Mouse (Mus musculus): Measurements from ENCODE around the gene Cenpl. TPM values are rescaled to one million over a fixed set of nuclear protein-coding genes. Genes with fewer than 3 reads are reported as not detected.

Gene Cenpl
- total RNA-seq, 2 experiments from 2014 or later, result 1.3 to 1.8 TPM

DNA sequence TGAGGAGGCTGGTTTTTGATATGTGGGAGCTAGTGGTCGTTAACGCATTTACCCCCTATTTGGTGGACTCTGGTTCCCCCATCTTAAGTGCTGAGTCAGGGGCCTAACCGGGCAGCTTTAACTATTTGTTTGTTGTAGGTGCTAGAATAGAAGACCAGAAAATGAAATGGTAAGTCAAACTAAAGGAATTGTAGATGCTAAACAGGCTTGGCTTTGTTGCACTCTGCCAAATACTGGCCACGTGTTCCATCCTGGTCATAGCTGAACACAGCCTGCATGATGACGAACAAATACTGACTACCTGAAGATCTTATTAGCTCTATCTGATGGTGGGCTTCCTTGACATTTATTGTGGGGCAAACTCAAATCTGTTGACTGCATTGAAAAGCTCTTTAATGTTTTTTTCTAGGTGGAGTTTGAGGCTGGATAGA, 34.1 kb upstream of the Cenpl start:
- Histone ChIP-seq H3K4me3 (peak overlapping the region; percentile 92), H3K27ac (peak overlapping the region; percentile 98)
- DNase-seq (ENCODE audit: low spot score in 2 of 2), result no peak
- no peak for TF ChIP-seq CTCF (conservative IDR thresholded peaks at IDR 0.05)

DNA sequence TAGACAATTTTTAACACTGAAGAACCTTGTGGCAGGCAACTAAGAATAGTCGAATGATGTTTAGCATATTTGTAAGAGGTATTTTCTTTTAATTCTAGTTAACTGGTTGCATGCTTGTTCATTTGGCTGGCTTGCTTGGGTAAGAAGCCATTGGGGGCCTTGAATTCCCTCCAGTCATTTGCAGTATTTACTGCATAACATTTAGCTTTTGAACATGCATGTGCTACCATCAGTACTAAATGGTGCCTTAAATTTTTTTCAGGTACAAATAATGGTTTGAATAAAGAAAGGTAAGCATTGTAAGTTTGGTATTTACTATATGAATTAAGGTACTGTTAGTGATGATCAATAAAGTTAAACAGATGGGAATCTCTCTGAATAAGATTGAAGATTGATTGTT, 33.5 kb upstream of the Cenpl start:
- Histone ChIP-seq H3K4me3 (peak overlapping the region; percentile 92), H3K27ac (peak overlapping the region; percentile 98)
- no peak for TF ChIP-seq CTCF (conservative IDR thresholded peaks at IDR 0.05)
- DNase-seq (ENCODE audit: low spot score in 2 of 2), result no peak

DNA sequence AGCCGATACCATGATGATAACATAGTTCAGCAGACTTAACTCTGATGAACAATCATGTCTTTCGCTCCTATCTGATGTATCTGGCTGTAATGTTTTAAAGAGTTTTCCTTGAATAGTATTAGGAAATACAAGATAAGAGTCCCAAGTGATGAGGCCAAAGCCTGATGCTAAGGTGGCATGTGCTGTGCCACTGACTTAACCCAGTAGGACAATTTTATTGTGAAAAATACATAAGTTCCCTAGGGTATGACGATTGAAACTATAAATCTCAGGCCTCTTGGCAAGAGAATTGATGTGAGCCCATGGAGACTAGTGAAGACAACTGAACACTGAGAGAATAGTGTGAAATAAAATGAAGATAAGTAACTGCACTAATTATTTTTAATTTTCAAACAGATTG, 32.9 kb upstream of the Cenpl start:
- Histone ChIP-seq H3K27ac (peak overlapping the region; percentile 98), H3K4me3 (peak overlapping the region; percentile 92)
- DNase-seq (ENCODE audit: low spot score in 2 of 2), result no peak
- TF ChIP-seq CTCF (conservative IDR thresholded peaks at IDR 0.05), result no peak

DNA sequence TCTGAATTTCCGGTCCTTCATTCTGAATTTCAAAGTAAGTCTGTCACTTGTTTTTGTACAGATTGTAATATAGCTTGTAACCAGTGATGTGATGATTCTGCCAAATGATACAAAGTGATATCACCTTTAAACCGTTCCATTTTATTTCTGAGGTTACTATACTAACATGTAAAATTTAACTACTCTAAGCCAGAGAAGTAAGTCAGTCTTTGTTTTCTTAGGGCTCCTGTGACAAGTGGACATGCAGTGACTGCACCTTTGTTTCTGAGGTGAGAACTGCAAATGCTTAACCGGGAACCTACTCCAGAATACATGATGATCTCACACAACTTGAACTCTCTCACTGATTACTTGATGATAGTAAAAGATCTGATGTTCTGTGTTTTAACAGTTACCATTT, 32.5 kb upstream of the Cenpl start:
- no peak overlapping the region; the same call in 1 of the 2 replicates for H3K27ac ChIP-seq
- no peak for DNase-seq (ENCODE audit: low spot score in 2 of 2)
- H3K4me3 ChIP-seq, result peak overlapping the region; percentile 2; the same call in 1 of the 2 replicates
- TF ChIP-seq CTCF (conservative IDR thresholded peaks at IDR 0.05), result no peak

DNA sequence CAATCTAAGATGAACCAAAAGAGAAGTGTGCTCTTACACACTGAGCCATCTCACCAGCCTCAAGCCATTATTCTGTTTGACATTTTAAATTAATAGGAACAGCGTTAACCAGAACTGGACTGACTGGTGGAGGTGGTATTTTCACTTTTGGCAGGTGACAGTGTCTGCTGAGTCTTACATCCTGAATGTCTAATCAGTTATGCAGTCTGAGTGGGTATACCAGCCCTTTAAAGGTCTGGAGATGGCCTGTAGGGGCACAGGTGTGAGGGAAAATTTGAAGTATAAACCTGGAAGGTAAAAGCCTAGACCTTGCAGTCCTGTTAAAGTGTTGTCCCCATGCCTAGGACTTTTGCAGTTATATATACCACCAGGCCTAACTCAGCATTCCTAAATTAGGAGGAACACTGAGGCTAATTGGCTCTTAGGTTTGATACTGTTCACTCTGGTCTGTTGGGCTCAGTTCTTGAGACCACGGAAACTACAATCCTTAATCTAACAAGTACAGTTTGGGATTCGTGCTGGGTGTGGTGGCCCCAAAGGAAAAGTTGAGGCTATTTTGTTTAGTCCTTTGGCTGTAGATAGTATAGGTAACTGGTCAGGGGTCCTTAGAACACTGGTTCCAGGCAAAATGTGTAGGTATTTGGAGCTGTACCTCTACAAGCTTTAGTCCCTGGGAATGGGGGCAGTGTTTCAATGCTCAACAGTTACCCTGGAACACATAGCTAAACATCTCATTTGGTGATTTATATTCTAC, 31.4 kb upstream of the Cenpl start:
- Histone ChIP-seq H3K4me3 (no peak overlapping the region), H3K27ac (no peak overlapping the region)
- DNase-seq (ENCODE audit: low spot score in 2 of 2), result no peak
- no peak for TF ChIP-seq CTCF (conservative IDR thresholded peaks at IDR 0.05)

DNA sequence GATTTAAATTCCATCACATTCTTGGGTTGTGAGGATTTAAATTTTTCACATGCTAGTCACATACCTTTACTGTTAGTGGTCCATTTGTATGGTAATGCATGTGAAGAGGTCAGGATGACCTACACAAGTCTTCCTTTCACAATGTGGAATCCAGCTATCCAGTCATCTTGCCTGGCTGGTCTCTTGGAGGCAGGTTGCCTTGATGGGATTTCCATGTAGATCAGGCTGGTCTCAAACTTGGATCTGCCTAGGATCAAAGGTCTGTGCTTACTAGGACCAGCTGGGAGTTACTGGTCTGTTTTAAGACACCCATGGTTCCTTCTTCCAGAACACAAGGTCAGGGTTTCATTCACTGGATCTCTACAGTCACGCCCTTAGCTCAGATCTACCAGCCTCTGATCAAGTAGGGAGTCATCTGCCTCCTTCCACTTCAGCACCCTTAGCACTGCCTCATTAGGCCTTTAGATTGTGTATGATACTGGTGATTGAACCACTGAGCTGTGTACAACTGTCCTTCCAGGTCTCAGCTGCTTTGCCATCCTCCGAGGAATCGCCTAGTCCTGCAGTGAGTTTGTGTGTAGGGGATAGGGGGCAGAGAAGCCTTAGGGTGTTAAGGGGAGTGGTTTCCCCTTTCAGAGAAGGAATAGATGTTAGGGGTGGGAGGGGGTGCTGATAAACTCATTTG, 30.6 kb upstream of the Cenpl start:
- no peak overlapping the region for H3K4me3 ChIP-seq
- no peak for DNase-seq (ENCODE audit: low spot score in 2 of 2)
- TF ChIP-seq CTCF (conservative IDR thresholded peaks at IDR 0.05), result no peak
- 0 out of 2 replicates have a peak overlapping the region, but pooled peaks have one; percentile 16 for H3K27ac ChIP-seq

DNA sequence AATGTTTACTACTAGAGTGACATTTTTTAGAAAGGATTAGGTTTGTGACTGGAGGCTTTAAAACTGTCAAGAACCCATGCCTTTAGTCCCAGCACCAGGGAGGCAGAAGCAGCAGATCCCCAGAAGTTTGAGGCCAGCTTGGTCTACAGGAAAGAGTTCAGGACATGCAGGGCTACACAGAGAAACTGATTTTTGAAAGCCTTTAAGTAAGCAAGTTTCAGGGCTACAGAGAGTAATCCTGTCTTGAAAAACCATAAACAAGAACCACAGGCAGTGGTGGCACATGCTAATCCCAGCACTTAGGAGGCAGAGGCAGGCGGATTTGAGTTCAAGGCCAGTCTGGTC, 30.1 kb upstream of the Cenpl start:
- DNase-seq (ENCODE audit: low spot score in 2 of 2), result no peak
- Histone ChIP-seq H3K27ac (no peak overlapping the region), H3K4me3 (no peak overlapping the region)
- TF ChIP-seq CTCF (conservative IDR thresholded peaks at IDR 0.05), result no peak

DNA sequence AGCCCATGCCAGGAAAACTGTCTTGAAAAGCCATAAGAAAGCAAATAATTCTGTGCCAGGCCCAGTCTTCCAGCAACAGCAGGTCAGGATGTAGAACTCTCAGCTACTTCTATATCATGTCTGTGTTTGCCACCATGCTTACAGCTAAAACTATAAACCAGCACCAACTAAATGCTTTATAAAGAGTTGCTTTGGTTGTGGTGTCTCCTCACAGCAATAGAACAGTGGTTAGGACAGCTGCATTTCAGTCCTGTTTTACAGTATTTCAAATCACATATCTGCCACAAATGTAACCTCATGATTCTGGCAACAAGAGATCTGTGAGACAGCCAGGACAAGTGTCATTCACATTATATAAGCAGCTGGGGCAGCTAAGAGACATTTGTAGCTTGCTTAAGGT, 29.7 kb upstream of the Cenpl start:
- Histone ChIP-seq H3K27ac (no peak overlapping the region), H3K4me3 (no peak overlapping the region)
- TF ChIP-seq CTCF (conservative IDR thresholded peaks at IDR 0.05), result no peak
- no peak for DNase-seq (ENCODE audit: low spot score in 2 of 2)

DNA sequence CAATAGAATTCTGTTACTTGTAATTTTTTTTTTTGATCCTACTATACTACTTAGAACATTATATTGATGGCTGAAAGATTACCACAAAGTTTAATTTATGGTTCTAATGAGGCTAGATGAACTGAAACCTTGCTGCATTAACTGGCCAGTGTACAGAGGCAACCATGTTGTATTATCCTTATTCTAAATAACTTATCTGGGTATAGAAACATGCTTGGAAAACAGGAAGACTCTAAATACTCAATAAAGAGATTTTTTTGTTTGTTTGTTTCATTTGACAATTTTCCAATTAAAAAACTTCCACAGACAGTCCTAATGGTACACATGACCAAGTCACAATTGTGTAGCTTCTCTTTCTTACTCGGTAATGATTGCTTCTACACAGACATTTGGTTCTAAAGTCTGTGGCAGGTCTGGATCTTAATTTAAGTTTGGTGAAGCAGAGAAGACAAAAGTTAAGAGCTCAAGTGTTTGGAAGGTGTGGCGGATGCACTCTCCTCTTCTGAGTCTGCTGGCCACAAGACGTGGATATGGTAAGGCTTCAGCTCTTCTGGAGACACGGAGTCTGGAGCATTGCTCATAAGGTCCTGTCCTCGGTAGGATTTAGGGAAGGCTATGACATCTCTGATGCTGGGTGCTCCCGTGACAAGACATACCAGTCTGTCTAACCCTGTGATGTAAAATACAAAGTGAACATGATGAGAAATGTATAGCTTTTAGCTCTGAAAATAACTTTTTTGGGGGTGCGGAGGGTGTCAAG, 29.1 kb upstream of the Cenpl start:
- Histone ChIP-seq H3K4me3 (no peak overlapping the region), H3K27ac (no peak overlapping the region)
- TF ChIP-seq CTCF (conservative IDR thresholded peaks at IDR 0.05), result no peak
- no peak for DNase-seq (ENCODE audit: low spot score in 2 of 2)

DNA sequence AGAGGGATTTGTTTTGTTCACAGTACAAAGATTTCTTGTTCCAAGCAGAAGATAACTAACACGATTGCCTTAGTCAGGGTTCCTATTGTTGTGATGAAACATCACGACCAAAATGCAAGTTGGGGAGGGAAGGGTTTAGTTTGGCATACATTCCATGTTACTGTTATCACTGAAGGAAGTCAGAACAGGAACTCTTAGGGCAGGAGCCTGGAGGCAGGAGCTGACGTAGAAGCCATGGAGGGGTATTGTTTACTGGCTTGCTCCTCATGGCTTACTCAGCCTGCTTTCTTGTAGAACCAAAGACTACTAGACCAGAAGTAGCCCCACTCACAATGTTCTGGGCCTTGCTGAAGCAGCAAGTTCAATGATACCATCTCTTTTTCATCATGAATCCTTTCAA, 23.5 kb upstream of the Cenpl start:
- H3K27ac ChIP-seq, result no peak overlapping the region
- TF ChIP-seq CTCF (conservative IDR thresholded peaks at IDR 0.05), result no peak
- H3K4me3 ChIP-seq, result no peak overlapping the region
- no peak for DNase-seq (ENCODE audit: low spot score in 2 of 2)

DNA sequence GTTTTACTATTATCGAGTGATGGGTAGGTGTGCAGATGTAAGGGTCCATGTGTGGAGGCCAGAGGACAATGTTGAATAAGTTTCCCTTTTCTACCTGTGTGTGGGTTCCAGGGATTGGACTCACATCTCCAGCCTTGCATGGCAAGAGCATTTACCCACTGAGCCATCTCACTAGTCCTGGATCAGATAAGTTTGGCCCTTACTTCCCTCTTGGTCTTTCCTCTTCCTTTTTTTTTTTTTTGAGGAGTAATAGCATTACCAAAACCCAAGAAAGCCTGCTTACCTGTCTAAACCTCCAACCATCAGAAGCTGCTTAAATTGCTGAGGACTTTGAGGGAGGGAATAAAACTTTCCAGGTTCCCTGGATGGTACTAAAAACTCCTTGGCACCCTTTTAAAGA, 13.3 kb upstream of the Cenpl start:
- H3K27ac ChIP-seq, result no peak overlapping the region
- TF ChIP-seq CTCF (conservative IDR thresholded peaks at IDR 0.05), result no peak
- H3K4me3 ChIP-seq, result no peak overlapping the region
- no peak for DNase-seq (ENCODE audit: low spot score in 2 of 2)

DNA sequence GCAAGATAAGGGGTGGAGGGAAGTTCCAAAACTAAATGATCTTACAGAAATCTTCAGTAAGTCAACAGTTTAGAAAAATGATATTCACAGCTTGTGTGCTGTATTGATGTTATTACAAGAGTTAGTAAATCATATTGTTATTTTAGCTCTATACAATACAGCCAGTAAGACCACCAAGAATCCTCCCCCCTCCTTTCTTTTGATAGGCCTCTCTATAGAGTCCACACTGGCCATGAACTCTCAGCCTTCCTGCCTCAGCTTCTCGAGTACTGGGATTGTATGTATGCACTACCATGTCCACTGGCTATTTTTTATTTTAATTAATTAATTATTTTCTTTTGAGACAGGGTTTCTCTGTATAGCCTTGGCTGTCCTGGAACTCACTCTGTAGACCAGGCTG, 7.2 kb upstream of the Cenpl start:
- no peak for DNase-seq (ENCODE audit: low spot score in 2 of 2)
- no peak for TF ChIP-seq CTCF (conservative IDR thresholded peaks at IDR 0.05)
- Histone ChIP-seq H3K4me3 (no peak overlapping the region), H3K27ac (no peak overlapping the region)

DNA sequence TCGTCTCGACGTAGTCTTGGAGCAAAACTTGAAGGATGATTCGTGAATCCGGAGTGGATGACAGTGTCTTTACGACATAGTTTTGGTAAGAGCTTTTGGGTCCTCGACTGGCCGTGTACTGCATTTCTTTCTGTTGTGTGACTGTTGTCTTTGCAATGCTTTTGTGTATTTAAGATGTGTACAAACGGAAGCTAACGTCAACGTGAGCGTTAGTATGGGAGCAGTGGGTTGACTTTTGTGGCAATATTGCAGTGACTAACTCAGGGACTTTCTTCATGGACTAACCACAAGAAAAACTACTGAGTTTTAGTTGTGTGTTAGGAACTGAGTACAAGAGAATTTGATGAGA, 733 bp downstream of the Cenpl start:
- TF ChIP-seq CTCF (conservative IDR thresholded peaks at IDR 0.05), result no peak
- H3K27ac ChIP-seq, result peak overlapping the region; percentile 43
- peak overlapping the region; percentile 72 for H3K4me3 ChIP-seq
- no peak for DNase-seq (ENCODE audit: low spot score in 2 of 2)

Data from layer of hippocampus, adult 2 months (tissue).